Mouse (Mus musculus): Measurements from ENCODE around the gene Gm17364. TPM values are rescaled to one million over a fixed set of nuclear protein-coding genes. Genes with fewer than 3 reads are reported as not detected.

Gene Gm17364
- polyA plus RNA-seq, 1 experiment from 2014 or later, result not detected

GRCm38 (mm10) chr13:41232209-41232608 lies 41.6 kb downstream of the Gm17364 start:
- 96% methylated on average over 15 of the region's 15 CpGs for WGBS
- Histone ChIP-seq H3K9me3 (ENCODE audit: control insufficient read depth, low read length) (no peaks in the 10 kb centered on the region), H3K27ac (replicated peaks; ENCODE audit: low read depth, low read length) (no peak overlapping the region), H3K4me2 (ENCODE audit: low read length) (no peak overlapping the region), H3K4me3 (replicated peaks; ENCODE audit: low read depth, low read length) (no peak overlapping the region), H3K4me1 (ENCODE audit: control insufficient read depth, insufficient read depth, low read length) (no peaks in the 10 kb centered on the region), H3K9ac (replicated peaks; ENCODE audit: low read length) (no peak overlapping the region), H3K27me3 (ENCODE audit: control insufficient read depth, insufficient read depth, low read length) (no peaks in the 10 kb centered on the region), H3K36me3 (ENCODE audit: control insufficient read depth, insufficient read depth, low read length) (no peaks in the 10 kb centered on the region)
- DNase-seq, result no peak
- ATAC-seq (ENCODE audit: low FRiP score, low TSS enrichment), result no peak

- Histone ChIP-seq H3K27ac (replicated peaks; ENCODE audit: low read depth, low read length) (no peak overlapping the region), H3K9ac (replicated peaks; ENCODE audit: low read length) (no peak overlapping the region), H3K36me3 (ENCODE audit: control insufficient read depth, insufficient read depth, low read length) (no peaks in the 10 kb centered on the region), H3K4me1 (ENCODE audit: control insufficient read depth, insufficient read depth, low read length) (no peaks in the 10 kb centered on the region), H3K4me2 (ENCODE audit: low read length) (no peak overlapping the region), H3K27me3 (ENCODE audit: control insufficient read depth, insufficient read depth, low read length) (no peaks in the 10 kb centered on the region), H3K9me3 (ENCODE audit: control insufficient read depth, low read length) (no peaks in the 10 kb centered on the region), H3K4me3 (replicated peaks; ENCODE audit: low read depth, low read length) (no peak overlapping the region)
- WGBS, result 84% methylated on average over 12 of the region's 12 CpGs
- DNase-seq (no peak), ATAC-seq (ENCODE audit: low FRiP score, low TSS enrichment) (no peak)
These were observed 42.3 kb downstream of the Gm17364 start for GRCm38 (mm10) chr13:41231389-41231983.

GRCm38 (mm10) chr13:41230256-41230655 lies 43.5 kb downstream of the Gm17364 start:
- no peaks in the 10 kb centered on the region for H3K9me3 ChIP-seq (ENCODE audit: control insufficient read depth, low read length)
- 88% methylated on average over 5 of the region's 5 CpGs for WGBS
- no peaks in the 10 kb centered on the region for H3K36me3 ChIP-seq (ENCODE audit: control insufficient read depth, insufficient read depth, low read length)
- H3K4me2 ChIP-seq (ENCODE audit: low read length), result no peak overlapping the region
- H3K9ac ChIP-seq (replicated peaks; ENCODE audit: low read length), result no peak overlapping the region
- no peak overlapping the region for H3K4me3 ChIP-seq (replicated peaks; ENCODE audit: low read depth, low read length)
- ATAC-seq (ENCODE audit: low FRiP score, low TSS enrichment) (no peak), DNase-seq (no peak)
- no peaks in the 10 kb centered on the region for H3K4me1 ChIP-seq (ENCODE audit: control insufficient read depth, insufficient read depth, low read length)
- H3K27me3 ChIP-seq (ENCODE audit: control insufficient read depth, insufficient read depth, low read length), result no peaks in the 10 kb centered on the region
- no peak overlapping the region for H3K27ac ChIP-seq (replicated peaks; ENCODE audit: low read depth, low read length)

- H3K4me3 ChIP-seq (replicated peaks; ENCODE audit: low read depth, low read length), result no peak overlapping the region
- 85% methylated on average over 5 of the region's 5 CpGs for WGBS
- ATAC-seq (ENCODE audit: low FRiP score, low TSS enrichment) (no peak), DNase-seq (no peak)
- H3K27me3 ChIP-seq (ENCODE audit: control insufficient read depth, insufficient read depth, low read length), result no peaks in the 10 kb centered on the region
- H3K4me1 ChIP-seq (ENCODE audit: control insufficient read depth, insufficient read depth, low read length), result no peaks in the 10 kb centered on the region
- H3K27ac ChIP-seq (replicated peaks; ENCODE audit: low read depth, low read length), result no peak overlapping the region
- H3K4me2 ChIP-seq (ENCODE audit: low read length), result no peak overlapping the region
- no peak overlapping the region for H3K9ac ChIP-seq (replicated peaks; ENCODE audit: low read length)
- H3K9me3 ChIP-seq (ENCODE audit: control insufficient read depth, low read length), result 0 out of 2 replicates have a peak, but pooled peaks cover 3% of the 10 kb centered on the region
- H3K36me3 ChIP-seq (ENCODE audit: control insufficient read depth, insufficient read depth, low read length), result no peaks in the 10 kb centered on the region
These were observed 45.7 kb downstream of the Gm17364 start for GRCm38 (mm10) chr13:41228060-41228459.

DNA sequence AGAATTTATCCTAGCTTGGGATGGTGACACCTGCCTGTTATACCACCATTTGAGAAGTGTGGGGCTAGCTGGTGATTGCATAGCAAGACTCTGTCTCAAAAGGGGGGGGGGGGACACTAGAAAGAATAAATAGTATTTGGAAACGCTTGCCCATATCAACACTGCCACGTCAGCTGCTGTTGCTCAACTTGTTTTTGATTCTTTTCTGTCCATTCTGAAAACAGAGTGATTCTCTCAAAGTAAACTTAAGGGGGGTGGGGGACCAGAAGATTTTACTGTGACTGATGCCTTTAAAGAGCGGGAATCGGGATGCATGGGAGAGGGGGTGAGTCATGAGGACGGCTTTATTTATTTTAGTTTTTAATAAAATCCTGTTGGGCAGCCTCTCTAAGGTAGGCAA lies 47.3 kb downstream of the Gm17364 start:
- DNase-seq (no peak), ATAC-seq (ENCODE audit: low FRiP score, low TSS enrichment) (no peak)
- H3K27ac ChIP-seq (replicated peaks; ENCODE audit: low read depth, low read length), result no peak overlapping the region
- 90% methylated on average over 5 of the region's 5 CpGs for WGBS
- no peaks in the 10 kb centered on the region for H3K27me3 ChIP-seq (ENCODE audit: control insufficient read depth, insufficient read depth, low read length)
- no peak overlapping the region for H3K4me2 ChIP-seq (ENCODE audit: low read length)
- H3K36me3 ChIP-seq (ENCODE audit: control insufficient read depth, insufficient read depth, low read length), result no peaks in the 10 kb centered on the region
- H3K9ac ChIP-seq (replicated peaks; ENCODE audit: low read length), result no peak overlapping the region
- no peak overlapping the region for H3K4me3 ChIP-seq (replicated peaks; ENCODE audit: low read depth, low read length)
- no peaks in the 10 kb centered on the region for H3K4me1 ChIP-seq (ENCODE audit: control insufficient read depth, insufficient read depth, low read length)
- peaks cover 9% of the 10 kb centered on the region; the same call in 1 of the 2 replicates for H3K9me3 ChIP-seq (ENCODE audit: control insufficient read depth, low read length)

Other genes with a start within 250 kb of the Gm17364 start
- gene Mak, start 194.3 kb downstream of the Gm17364 start, polyA plus RNA-seq (2014; fragmentation: Nextera tagmentation; extraction: Ambion mirVana), result 1.7 and 2.1 TPM in 2 replicates
- not detected in 2 replicates for gene Gcm2, start 162.9 kb downstream of the Gm17364 start, polyA plus RNA-seq (2014; fragmentation: Nextera tagmentation; extraction: Ambion mirVana)
- gene Sycp2l, start 159.7 kb downstream of the Gm17364 start, polyA plus RNA-seq (2014; fragmentation: Nextera tagmentation; extraction: Ambion mirVana), result not detected in 2 replicates
- gene Elovl2, start 53.6 kb downstream of the Gm17364 start, polyA plus RNA-seq (2014; fragmentation: Nextera tagmentation; extraction: Ambion mirVana), result 44.6 and 48.3 TPM in 2 replicates
- 22.7 and 23.2 TPM in 2 replicates for gene Smim13, start 24.1 kb downstream of the Gm17364 start, polyA plus RNA-seq (2014; fragmentation: Nextera tagmentation; extraction: Ambion mirVana)
- 12.8 and 16.3 TPM in 2 replicates for gene Nedd9, start 213.4 kb upstream of the Gm17364 start, polyA plus RNA-seq (2014; fragmentation: Nextera tagmentation; extraction: Ambion mirVana)